Mouse (Mus musculus) E14TG2a.4 (cell line): Measurements from ENCODE around the gene Cyb561d2.

ENCODE experiments used
- H3K27me3 ChIP-seq: 2 replicates; pipeline ENCODE4 v1.6.1; 2014; ENCODE audit warnings: low read length, control low read depth; ENCODE audit not compliant: insufficient read depth
- H3K36me3 ChIP-seq: 2 replicates; pipeline ENCODE4 v1.6.1; 2014; ENCODE audit warnings: low read length, control low read depth; ENCODE audit not compliant: insufficient read depth
- H3K4me1 ChIP-seq: replicated peaks from 2 replicates; pipeline ENCODE4 v1.6.1; 2014; ENCODE audit warnings: low read depth, low read length, control low read depth
- H3K4me3 ChIP-seq: replicated peaks from 2 replicates; pipeline ENCODE4 v1.5.1; 2014; ENCODE audit warnings: mild to moderate bottlenecking, low read length
- H3K9me3 ChIP-seq: 2 replicates; pipeline ENCODE4 v1.6.1; 2014; ENCODE audit warnings: low read length, control low read depth
- CTCF ChIP-seq: conservative IDR thresholded peaks from 2 replicates; pipeline ENCODE4 v1.5.1; 2014; ENCODE audit warnings: low read length
- NANOG ChIP-seq: IDR thresholded peaks from 2 replicates; pipeline ENCODE4 v1.6.1; 2014; ENCODE audit warnings: borderline replicate concordance, low read length, mixed read lengths
- POU5F1 ChIP-seq: IDR thresholded peaks from 2 replicates; pipeline ENCODE4 v1.6.1; 2014; ENCODE audit warnings: low read length, borderline replicate concordance

Gene Cyb561d2

DNA sequence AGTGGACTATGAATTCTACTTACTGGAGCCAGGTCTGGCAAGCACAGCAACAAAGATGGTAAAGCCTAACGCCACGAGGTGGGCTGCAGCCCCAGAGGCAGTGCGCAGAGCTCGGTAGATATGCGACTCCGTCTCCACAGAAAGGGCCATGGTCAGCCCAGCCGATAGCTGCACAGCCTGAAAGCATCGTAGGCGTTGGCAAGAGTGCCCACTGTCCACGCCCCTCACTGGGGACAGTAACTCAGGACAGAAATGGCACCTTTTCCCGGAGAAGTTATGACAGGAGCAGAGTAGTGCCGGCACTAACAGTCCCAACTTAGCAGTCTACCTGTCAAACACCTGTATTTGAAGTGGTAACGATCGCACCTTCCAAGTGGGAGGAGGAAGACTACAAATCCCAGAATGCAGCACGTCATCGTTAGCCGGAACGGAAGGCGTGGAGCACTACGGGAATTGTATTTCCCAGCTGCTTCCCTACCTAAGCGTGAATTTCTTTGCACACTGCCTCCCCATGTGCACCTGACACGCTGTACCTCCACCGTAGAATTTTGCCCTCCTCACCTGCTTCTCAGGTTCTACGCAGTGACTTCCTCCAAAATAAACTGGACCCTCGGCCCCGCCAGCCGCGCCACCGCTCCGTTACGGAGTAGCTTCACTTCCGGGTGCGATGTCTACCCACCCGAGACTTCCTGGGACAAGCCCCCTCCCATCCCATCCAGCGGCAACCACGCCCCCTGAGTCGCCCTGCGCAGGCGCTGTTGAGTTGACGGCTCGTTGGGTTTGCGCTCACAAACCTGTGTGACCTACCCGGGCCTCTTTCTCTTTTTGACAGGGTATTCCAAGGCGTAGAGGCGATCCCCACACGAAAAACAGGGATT lies at the start of gene Cyb561d2, which contains the start of gene Nprl2:
Gene Cyb561d2, minus strand, starts transcription at position 720 of the 878 bp plus-strand sequence.
Gene Nprl2, plus strand, starts transcription at position 753 of the 878 bp plus-strand sequence.
- H3K4me3 ChIP-seq: peak within 1 kb of the TSS; percentile 88
- TF ChIP-seq CTCF: no peak
- TF ChIP-seq NANOG: no peak
- TF ChIP-seq POU5F1: no peak
- H3K27me3 ChIP-seq: no peaks in the 10 kb centered on the region
- H3K36me3 ChIP-seq: peaks cover 58% of the 10 kb centered on the region
- peaks cover 71% of the 10 kb centered on the region for H3K4me1 ChIP-seq
- H3K9me3 ChIP-seq: no peaks in the 10 kb centered on the region

- Histone ChIP-seq H3K36me3 (peaks cover 69% of the 10 kb centered on the region), H3K4me1 (peaks cover 77% of the 10 kb centered on the region), H3K9me3 (no peaks in the 10 kb centered on the region), H3K27me3 (peaks cover 6% of the 10 kb centered on the region), H3K4me3 (0 out of 2 replicates have a peak overlapping the region, but pooled peaks have one; percentile 10)
- TF ChIP-seq CTCF: no peak
- TF ChIP-seq NANOG: no peak
- no peak for TF ChIP-seq POU5F1
These were observed 48.7 kb upstream of the Cyb561d2 start for GRCm38 (mm10) chr9:107590773-107591060.

GRCm38 (mm10) chr9:107590058-107590772 lies 48.2 kb upstream of the Cyb561d2 start:
- Histone ChIP-seq H3K36me3 (peaks cover 66% of the 10 kb centered on the region), H3K9me3 (no peaks in the 10 kb centered on the region), H3K4me1 (peaks cover 81% of the 10 kb centered on the region), H3K27me3 (peaks cover 3% of the 10 kb centered on the region; the same call in 1 of the 2 replicates), H3K4me3 (0 out of 2 replicates have a peak overlapping the region, but pooled peaks have one; percentile 10)
- TF ChIP-seq NANOG (no peak), POU5F1 (no peak), CTCF (no peak)

- Histone ChIP-seq H3K9me3 (no peaks in the 10 kb centered on the region), H3K36me3 (peaks cover 61% of the 10 kb centered on the region), H3K4me3 (peak overlapping the region; percentile 94), H3K27me3 (peaks cover 3% of the 10 kb centered on the region; the same call in 1 of the 2 replicates), H3K4me1 (peaks cover 61% of the 10 kb centered on the region)
- TF ChIP-seq NANOG: no peak
- no peak for TF ChIP-seq POU5F1
- no peak for TF ChIP-seq CTCF
These were observed 46.0 kb upstream of the Cyb561d2 start for GRCm38 (mm10) chr9:107587833-107588639.

DNA sequence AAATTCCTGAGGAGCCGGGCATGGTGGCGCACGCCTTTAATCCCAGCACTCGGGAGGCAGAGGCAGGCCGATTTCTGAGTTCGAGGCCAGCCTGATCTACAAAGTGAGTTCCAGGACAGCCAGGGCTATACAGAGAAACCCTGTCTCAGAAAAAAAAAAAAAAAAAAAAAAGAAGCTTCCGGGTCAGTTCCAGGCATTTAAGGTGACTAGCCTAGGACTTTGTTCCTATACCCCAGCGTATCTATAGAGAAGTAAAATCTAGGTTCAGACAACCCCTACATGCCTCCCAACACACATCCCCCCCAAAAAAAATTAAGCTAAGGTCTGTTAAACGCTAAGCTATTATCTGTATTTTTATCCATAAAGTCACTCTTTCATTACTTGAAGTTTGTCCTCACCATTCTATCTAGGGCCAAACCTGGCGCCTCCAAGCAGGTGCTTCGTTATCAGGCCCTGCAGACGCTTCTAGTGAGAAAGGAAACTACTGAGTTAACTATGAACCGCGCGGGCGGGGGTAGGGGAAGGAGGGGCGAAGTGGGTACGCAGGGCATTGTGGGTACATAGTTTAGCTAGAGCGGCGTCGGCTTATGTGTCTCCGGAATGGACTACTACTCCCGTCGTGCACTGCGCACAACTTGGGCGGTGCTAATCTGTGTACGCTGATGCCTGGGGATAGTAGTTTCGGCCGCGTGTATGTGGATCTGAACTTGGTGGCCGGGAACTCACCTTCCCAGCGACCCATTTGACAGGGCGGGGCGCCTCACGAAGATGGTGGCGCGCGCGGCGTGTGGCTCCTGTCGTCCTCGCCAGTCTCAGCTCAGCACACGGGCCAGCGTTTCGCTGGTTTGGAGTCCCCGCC lies 45.2 kb upstream of the Cyb561d2 start, which contains the start of gene Ifrd2:
Gene Ifrd2, plus strand, starts transcription at position 669 of the 859 bp plus-strand sequence.
- no peak for TF ChIP-seq POU5F1
- TF ChIP-seq NANOG: no peak
- no peak for TF ChIP-seq CTCF
- Histone ChIP-seq H3K4me1 (peaks cover 62% of the 10 kb centered on the region), H3K27me3 (peaks cover 2% of the 10 kb centered on the region; the same call in 1 of the 2 replicates), H3K9me3 (no peaks in the 10 kb centered on the region), H3K4me3 (peak within 1 kb of the TSS; percentile 94), H3K36me3 (peaks cover 61% of the 10 kb centered on the region)

DNA sequence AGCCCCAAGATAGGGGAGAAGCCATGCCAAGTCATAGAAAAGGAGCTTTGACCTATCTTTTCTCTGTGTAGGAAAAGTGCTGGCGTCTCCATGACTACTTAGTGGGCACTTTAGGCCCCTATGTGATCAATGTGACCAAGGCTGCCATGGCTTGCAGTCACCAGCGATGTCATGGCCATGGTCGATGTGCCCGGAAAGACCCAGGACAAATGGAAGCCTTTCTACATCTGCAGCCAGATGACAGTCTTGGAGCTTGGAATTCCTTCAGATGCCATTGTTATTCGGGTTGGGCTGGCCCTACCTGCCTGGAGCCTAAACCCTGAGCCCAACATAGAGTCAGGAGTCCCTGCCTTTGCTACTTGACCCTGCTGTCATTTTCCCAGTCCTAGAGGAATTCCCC lies 44.5 kb upstream of the Cyb561d2 start:
- Histone ChIP-seq H3K27me3 (no peaks in the 10 kb centered on the region), H3K4me3 (peak overlapping the region; percentile 17; the same call in 1 of the 2 replicates), H3K9me3 (no peaks in the 10 kb centered on the region), H3K4me1 (peaks cover 63% of the 10 kb centered on the region), H3K36me3 (peaks cover 54% of the 10 kb centered on the region)
- no peak for TF ChIP-seq CTCF
- no peak for TF ChIP-seq NANOG
- no peak for TF ChIP-seq POU5F1

- peaks cover 61% of the 10 kb centered on the region for H3K4me1 ChIP-seq
- H3K36me3 ChIP-seq: peaks cover 36% of the 10 kb centered on the region
- H3K4me3 ChIP-seq: no peak overlapping the region
- H3K27me3 ChIP-seq: no peaks in the 10 kb centered on the region
- no peak for TF ChIP-seq NANOG
- TF ChIP-seq CTCF: no peak
- no peak for TF ChIP-seq POU5F1
- no peaks in the 10 kb centered on the region for H3K9me3 ChIP-seq
These were observed 41.2 kb upstream of the Cyb561d2 start for GRCm38 (mm10) chr9:107583174-107583573.
